Mouse (Mus musculus): ENCODE results near the gene Lmbr1l. TPM values are rescaled to one million over a fixed set of nuclear protein-coding genes. Genes with fewer than 3 reads are reported as not detected.

The Lmbr1l gene
- polyA plus RNA-seq (2015; fragmentation: Nextera tagmentation; extraction: Ambion mirVana), result 4.7 and 4.8 TPM in 2 replicates

GRCm38 (mm10) chr15:98917538-98918498 is at the start of gene Lmbr1l:
TSS of gene Lmbr1l (minus strand) at chr15:98918231.
- ATAC-seq (ENCODE audit: insufficient read depth), result peak; percentile 98
- peak within 1 kb of the TSS; percentile 92 for H3K4me2 ChIP-seq
- WGBS (ENCODE audit: insufficient replicate concordance), result under 1% methylated on average over 82 of the region's 82 CpGs
- peaks cover 30% of the 10 kb centered on the region for H3K4me1 ChIP-seq (replicated peaks)
- H3K27ac ChIP-seq (replicated peaks), result peak within 1 kb of the TSS; percentile 83
- H3K9ac ChIP-seq, result peak within 1 kb of the TSS; percentile 79
- no peaks in the 10 kb centered on the region for H3K27me3 ChIP-seq
- peak within 1 kb of the TSS; percentile 86 for H3K4me3 ChIP-seq (replicated peaks)
- H3K36me3 ChIP-seq (replicated peaks), result no peaks in the 10 kb centered on the region
- no peaks in the 10 kb centered on the region for H3K9me3 ChIP-seq (replicated peaks)

GRCm38 (mm10) chr15:98959531-98959930 is 41.5 kb upstream of the Lmbr1l start:
- 0 out of 2 replicates have a peak, but pooled peaks cover 5% of the 10 kb centered on the region for H3K4me1 ChIP-seq (replicated peaks)
- peak; percentile 34; the same call in 1 of the 2 replicates for ATAC-seq (ENCODE audit: insufficient read depth)
- no peaks in the 10 kb centered on the region for H3K9me3 ChIP-seq (replicated peaks)
- no peak overlapping the region for H3K4me3 ChIP-seq (replicated peaks)
- H3K4me2 ChIP-seq, result no peak overlapping the region
- H3K9ac ChIP-seq, result no peak overlapping the region
- WGBS (ENCODE audit: insufficient replicate concordance), result 47% methylated on average over 3 of the region's 3 CpGs
- no peak overlapping the region for H3K27ac ChIP-seq (replicated peaks)
- H3K27me3 ChIP-seq, result peaks cover 5% of the 10 kb centered on the region
- H3K36me3 ChIP-seq (replicated peaks), result no peaks in the 10 kb centered on the region

DNA sequence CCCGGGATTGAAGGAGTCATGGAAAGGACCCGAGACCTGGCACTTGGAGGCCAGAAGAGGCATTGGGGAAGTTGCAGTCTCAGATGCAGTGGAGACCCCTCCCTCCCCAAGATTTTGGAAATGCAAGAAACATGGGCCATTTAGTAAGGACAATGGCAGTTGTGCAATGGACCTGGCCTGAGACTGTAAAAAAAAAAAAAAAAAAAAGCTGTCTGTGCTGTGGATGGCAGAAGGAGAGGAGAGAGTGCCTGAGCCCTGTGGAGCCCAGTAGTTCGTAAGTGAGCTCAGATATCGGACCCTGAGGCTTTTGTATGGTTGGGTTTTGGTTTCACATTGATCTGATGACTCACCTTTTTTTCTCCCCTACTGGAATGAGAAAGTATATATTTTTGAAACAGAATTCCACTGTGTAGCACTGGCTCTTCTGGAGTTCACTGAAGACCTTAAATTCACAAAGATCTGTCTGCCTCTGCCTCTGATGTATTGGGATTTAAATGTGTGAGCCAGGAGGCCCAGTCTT is 40.9 kb upstream of the Lmbr1l start:
- Histone ChIP-seq H3K9me3 (replicated peaks) (no peaks in the 10 kb centered on the region), H3K27me3 (peaks cover 11% of the 10 kb centered on the region), H3K27ac (replicated peaks) (no peak overlapping the region), H3K4me3 (replicated peaks) (no peak overlapping the region), H3K4me2 (no peak overlapping the region), H3K9ac (no peak overlapping the region), H3K36me3 (replicated peaks) (no peaks in the 10 kb centered on the region), H3K4me1 (replicated peaks) (0 out of 2 replicates have a peak, but pooled peaks cover 5% of the 10 kb centered on the region)
- ATAC-seq (ENCODE audit: insufficient read depth), result no peak
- WGBS (ENCODE audit: insufficient replicate concordance), result 64% methylated on average over 4 of the region's 4 CpGs

GRCm38 (mm10) chr15:98957475-98957874 is 39.4 kb upstream of the Lmbr1l start:
- no peak overlapping the region for H3K4me3 ChIP-seq (replicated peaks)
- 64% methylated on average over 5 of the region's 5 CpGs for WGBS (ENCODE audit: insufficient replicate concordance)
- H3K27me3 ChIP-seq, result peaks cover 22% of the 10 kb centered on the region
- H3K9me3 ChIP-seq (replicated peaks), result no peaks in the 10 kb centered on the region
- peaks cover 17% of the 10 kb centered on the region for H3K4me1 ChIP-seq (replicated peaks)
- no peak overlapping the region for H3K27ac ChIP-seq (replicated peaks)
- no peak overlapping the region for H3K4me2 ChIP-seq
- no peak overlapping the region for H3K9ac ChIP-seq
- no peak for ATAC-seq (ENCODE audit: insufficient read depth)
- no peaks in the 10 kb centered on the region for H3K36me3 ChIP-seq (replicated peaks)

GRCm38 (mm10) chr15:98956000-98956399 is 38.0 kb upstream of the Lmbr1l start:
- H3K9ac ChIP-seq, result no peak overlapping the region
- no peak overlapping the region for H3K4me3 ChIP-seq (replicated peaks)
- no peak overlapping the region for H3K27ac ChIP-seq (replicated peaks)
- no peak overlapping the region for H3K4me2 ChIP-seq
- no peaks in the 10 kb centered on the region for H3K36me3 ChIP-seq (replicated peaks)
- H3K4me1 ChIP-seq (replicated peaks), result peaks cover 22% of the 10 kb centered on the region
- 81% methylated on average over 4 of the region's 4 CpGs for WGBS (ENCODE audit: insufficient replicate concordance)
- no peak for ATAC-seq (ENCODE audit: insufficient read depth)
- H3K27me3 ChIP-seq, result peaks cover 26% of the 10 kb centered on the region
- no peaks in the 10 kb centered on the region for H3K9me3 ChIP-seq (replicated peaks)

DNA sequence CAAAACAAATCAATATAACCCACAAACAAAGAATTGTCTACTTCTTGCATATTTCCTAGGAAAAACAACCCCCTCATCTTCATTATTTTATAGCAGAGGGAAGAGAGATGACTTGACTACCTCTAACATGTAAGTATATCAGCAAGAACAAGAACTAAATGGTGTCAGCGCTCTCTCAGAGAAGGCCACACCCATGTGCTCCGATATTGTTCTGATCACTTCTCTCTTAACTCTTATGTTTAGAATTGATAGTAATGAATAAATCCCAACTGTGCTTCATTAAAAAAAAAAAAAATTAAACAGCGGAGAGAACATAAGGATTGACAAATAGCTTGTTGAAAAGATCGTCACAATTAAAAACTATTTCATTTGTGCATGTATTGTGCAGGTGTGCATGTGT is 37.3 kb upstream of the Lmbr1l start:
- Histone ChIP-seq H3K27ac (replicated peaks) (no peak overlapping the region), H3K9me3 (replicated peaks) (no peaks in the 10 kb centered on the region), H3K9ac (no peak overlapping the region), H3K36me3 (replicated peaks) (no peaks in the 10 kb centered on the region), H3K4me2 (no peak overlapping the region), H3K4me3 (replicated peaks) (no peak overlapping the region), H3K4me1 (replicated peaks) (peaks cover 22% of the 10 kb centered on the region), H3K27me3 (peaks cover 26% of the 10 kb centered on the region)
- 54% methylated on average over 4 of the region's 4 CpGs for WGBS (ENCODE audit: insufficient replicate concordance)
- ATAC-seq (ENCODE audit: insufficient read depth), result no peak

DNA sequence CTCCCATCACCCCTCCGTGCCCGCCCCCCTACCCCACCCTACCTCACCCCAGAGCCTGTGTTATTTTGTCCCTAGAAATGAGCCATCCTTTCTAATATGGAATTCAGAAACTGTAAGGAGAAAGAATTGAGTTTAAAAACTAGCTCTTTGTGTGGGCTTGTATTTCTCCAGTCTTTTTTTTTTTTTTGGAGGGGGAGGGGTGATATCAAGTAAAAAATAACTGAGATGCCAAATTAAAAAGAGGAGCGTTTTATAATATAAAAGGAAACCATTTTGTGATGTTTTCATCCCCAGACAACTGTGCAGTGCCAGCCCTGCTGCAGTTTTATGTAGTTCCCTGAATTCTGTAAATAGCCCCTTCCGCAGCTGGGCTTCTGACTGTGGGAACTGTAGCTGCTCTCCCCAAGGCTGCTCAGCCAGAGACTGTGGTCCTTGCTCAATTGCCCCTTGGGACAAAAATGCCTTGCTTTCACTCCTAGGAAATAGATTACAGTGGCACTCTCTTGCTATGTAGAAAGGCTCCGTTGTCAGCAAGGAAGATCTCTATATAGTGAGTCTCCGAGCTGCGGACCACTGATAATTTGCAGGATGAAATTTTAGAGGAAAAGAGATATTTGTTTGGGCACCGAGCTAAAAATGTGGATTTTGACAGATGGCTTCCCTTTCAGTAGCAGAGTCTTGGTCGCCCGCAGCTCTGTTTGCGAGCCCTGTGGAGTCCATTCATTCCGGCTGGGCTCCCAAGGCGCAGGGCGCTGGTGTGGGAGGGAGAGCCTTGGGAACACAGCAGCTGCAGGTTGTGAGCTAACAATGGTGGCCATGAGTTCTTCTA is 36.6 kb upstream of the Lmbr1l start:
- peaks cover 26% of the 10 kb centered on the region for H3K27me3 ChIP-seq
- H3K9ac ChIP-seq, result no peak overlapping the region
- ATAC-seq (ENCODE audit: insufficient read depth), result no peak
- no peaks in the 10 kb centered on the region for H3K9me3 ChIP-seq (replicated peaks)
- H3K27ac ChIP-seq (replicated peaks), result no peak overlapping the region
- 44% methylated on average over 14 of the region's 14 CpGs for WGBS (ENCODE audit: insufficient replicate concordance)
- no peak overlapping the region for H3K4me2 ChIP-seq
- H3K36me3 ChIP-seq (replicated peaks), result 0 out of 2 replicates have a peak, but pooled peaks cover under 1% of the 10 kb centered on the region
- no peak overlapping the region for H3K4me3 ChIP-seq (replicated peaks)
- H3K4me1 ChIP-seq (replicated peaks), result peaks cover 22% of the 10 kb centered on the region

DNA sequence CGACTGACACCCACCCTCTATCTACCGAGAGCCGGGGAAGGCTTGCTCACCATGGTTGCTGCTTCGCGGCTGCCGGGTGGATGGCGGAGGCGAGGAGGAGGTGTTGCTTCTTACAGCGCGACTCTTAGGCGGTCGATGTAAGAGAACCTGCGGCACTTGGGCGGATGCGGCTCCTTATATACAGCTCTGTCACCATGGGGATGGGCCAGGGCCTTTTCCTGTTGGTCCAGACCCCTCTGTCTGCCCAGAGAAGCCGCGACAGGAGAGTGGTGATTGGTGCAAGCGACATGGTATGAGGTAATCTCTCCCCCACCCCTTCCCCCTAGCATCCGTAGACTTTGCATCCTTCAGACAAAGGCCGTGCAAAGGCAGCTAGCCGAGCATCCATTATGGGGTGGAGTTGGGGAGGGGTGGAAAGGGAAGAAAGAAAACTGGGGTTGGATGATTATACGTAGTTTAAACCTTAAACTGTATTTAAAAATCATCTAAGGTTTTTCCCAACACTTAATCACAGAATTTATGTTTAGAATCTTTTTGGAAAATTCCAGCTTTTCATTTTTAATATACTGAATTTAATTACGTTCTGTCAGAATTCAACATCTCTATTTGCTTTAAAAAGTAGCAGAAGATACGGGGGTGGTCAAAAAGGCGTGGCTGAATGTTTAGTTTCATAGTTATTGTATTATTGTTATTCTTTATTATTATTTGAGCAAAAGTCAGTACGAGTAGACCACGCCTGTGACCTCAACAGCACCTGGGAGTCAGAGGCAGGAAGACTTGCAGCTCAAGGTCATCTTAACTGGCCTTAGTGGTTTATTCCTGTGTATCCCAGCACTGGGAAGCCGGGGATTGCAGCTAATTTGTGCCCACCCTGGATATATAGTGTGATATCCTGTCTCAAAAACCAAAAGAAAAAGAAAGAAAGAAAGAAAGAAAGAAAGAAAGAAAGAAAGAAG is 35.6 kb upstream of the Lmbr1l start, which contains the start of the genes Gm49450 and Tuba1a:
Gm49450 (minus strand) TSS at position 151 of the 956 bp plus-strand sequence.
Tuba1a (minus strand) TSS at position 303 of the 956 bp plus-strand sequence.
- peak within 1 kb of the TSS; percentile 73 for H3K27ac ChIP-seq (replicated peaks)
- peak; percentile 74 for ATAC-seq (ENCODE audit: insufficient read depth)
- 10% methylated on average over 28 of the region's 28 CpGs for WGBS (ENCODE audit: insufficient replicate concordance)

DNA sequence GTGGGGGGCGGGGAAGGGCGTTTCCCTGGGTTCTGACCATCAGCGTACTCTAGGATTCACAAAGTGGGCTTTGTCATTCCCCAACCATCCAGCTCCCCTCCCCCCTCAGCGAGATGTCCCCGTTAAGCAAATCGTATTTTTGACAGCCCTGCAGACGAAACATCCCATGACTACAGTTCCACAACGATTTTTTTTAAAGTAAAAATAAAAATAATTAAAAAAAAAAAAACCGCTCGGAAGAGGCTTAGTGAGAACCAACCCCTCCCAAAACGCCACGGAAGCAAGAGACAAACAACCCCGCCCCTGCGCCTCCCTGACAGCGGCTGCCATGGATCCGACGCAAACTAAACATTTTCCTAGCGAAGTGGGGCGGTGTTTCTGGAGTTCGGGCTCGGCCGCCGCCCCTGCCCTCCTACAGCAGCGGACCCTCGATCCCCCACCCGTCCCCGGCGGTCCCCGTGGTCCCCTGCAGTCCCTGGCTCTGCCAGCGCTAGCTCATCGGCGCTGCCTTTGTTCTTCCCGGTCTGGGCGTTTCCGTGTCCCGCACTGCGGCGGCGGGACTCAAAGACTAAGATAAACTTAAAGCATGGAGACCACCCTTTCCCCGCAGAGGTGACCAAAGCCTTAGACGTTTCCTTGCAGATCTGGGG is 34.8 kb upstream of the Lmbr1l start:
- H3K4me2 ChIP-seq, result peak overlapping the region; percentile 94
- H3K4me1 ChIP-seq (replicated peaks), result peaks cover 22% of the 10 kb centered on the region
- peak overlapping the region; percentile 73 for H3K27ac ChIP-seq (replicated peaks)
- H3K4me3 ChIP-seq (replicated peaks), result peak overlapping the region; percentile 73
- H3K9ac ChIP-seq, result peak overlapping the region; percentile 73
- H3K36me3 ChIP-seq (replicated peaks), result 0 out of 2 replicates have a peak, but pooled peaks cover 4% of the 10 kb centered on the region
- peak; percentile 69 for ATAC-seq (ENCODE audit: insufficient read depth)
- no peaks in the 10 kb centered on the region for H3K9me3 ChIP-seq (replicated peaks)
- peaks cover 26% of the 10 kb centered on the region for H3K27me3 ChIP-seq
- under 1% methylated on average over 41 of the region's 41 CpGs for WGBS (ENCODE audit: insufficient replicate concordance)

More for the DNA sequence above, 35.6 kb upstream of the Lmbr1l start, which contains the start of the genes Gm49450 and Tuba1a:
- Histone ChIP-seq H3K36me3 (replicated peaks) (0 out of 2 replicates have a peak, but pooled peaks cover 4% of the 10 kb centered on the region), H3K4me3 (replicated peaks) (peak within 1 kb of the TSS; percentile 73), H3K4me1 (replicated peaks) (peaks cover 22% of the 10 kb centered on the region), H3K27me3 (peaks cover 26% of the 10 kb centered on the region), H3K9me3 (replicated peaks) (no peaks in the 10 kb centered on the region), H3K9ac (peak within 1 kb of the TSS; percentile 73), H3K4me2 (peak within 1 kb of the TSS; percentile 94)
